ENCODE assay signal across 7 mouse cellular contexts in genomic region chr10:93166382-93166769, GRCm38 (mm10). TPM values are rescaled to one million over a fixed set of nuclear protein-coding genes. Genes with fewer than 3 reads are reported as not detected.
DNase-seq lines count a peak whose midpoint lies in the region; ATAC-seq lines count a peak whose summit lies in the region.

No protein-coding gene starts in this region.

- intact Hi-C loops in left cerebral cortex, postnatal 10 days (cut with DNase I): loop anchor here (10.0 kb wide), 2 partner anchors 92 to 288 kb away; partner anchors contain the start of gene Lta4h

- ATAC-seq in megakaryocyte, adult 5-6 weeks (ENCODE audit: poor library complexity, severe bottlenecking): peak; percentile 16; the same call in 1 of the 2 replicates

- DNase-seq in spleen, postnatal 36 days (ENCODE audit: low spot score in 2 of 2): peak; percentile 19 to 32
- no peak for DNase-seq in spleen, postnatal 14 days (ENCODE audit: low spot score in 2 of 2)
- peak; percentile 37 to 57 for DNase-seq in cerebellum, postnatal 14 days
- DNase-seq in heart, postnatal 4 days: peak; percentile 18
- DNase-seq in left cerebral cortex, postnatal 10 days (ENCODE audit: extremely low spot score in 1 of 2, low spot score in 2 of 2): no peak
- DNase-seq in gastrocnemius, adult 18-20 months (ENCODE audit: low spot score): no peak

RNA-seq across cellular contexts. Expression of gene Cdk17, which starts 5.7 kb away (rescaled TPM):
- 10 to 100 TPM; 37.5 to 38.0 TPM for total RNA-seq in heart, postnatal 4 days (2021)
- 33.0 and 36.3 TPM in 2 replicates for total RNA-seq in megakaryocyte, adult 5-6 weeks (2015)
- 36.5 and 41.5 TPM in 2 replicates for total RNA-seq in megakaryocyte, adult 5-6 weeks (2017)
- total RNA-seq in left cerebral cortex, postnatal 10 days (2021): 100 to 1,000 TPM; 141 to 150 TPM
- 1 to 10 TPM; 4.0 to 8.0 TPM for total RNA-seq in gastrocnemius, adult 18-20 months (2021)

Comparison
In these comparisons a context has a peak if more than half of its experiments do, and no peak if none do; other contexts are left out.
1. DNase-seq: peak in spleen, postnatal 36 days (2 of 2), cerebellum, postnatal 14 days (2 of 2) and heart, postnatal 4 days (single experiment); none in spleen, postnatal 14 days (0 of 2), left cerebral cortex, postnatal 10 days (0 of 2) and gastrocnemius, adult 18-20 months (single experiment).